Mouse (Mus musculus): ENCODE measurements around the gene Nsd2.
"Not testable (repeated sequence)": the region's sequence is repeated elsewhere in the genome, so short reads cannot be mapped to it uniquely, and the experiment has no call there.

Nsd2 gene

GRCm38 (mm10) chr5:33932413-33932812, 111.9 kb downstream of the Nsd2 start:
- DNase-seq (ENCODE audit: low read depth, low spot score) = no peak

- DNase-seq (ENCODE audit: low read depth, low spot score) = no peak
Measured at GRCm38 (mm10) chr5:33934081-33934480, 113.6 kb downstream of the Nsd2 start.

DNA sequence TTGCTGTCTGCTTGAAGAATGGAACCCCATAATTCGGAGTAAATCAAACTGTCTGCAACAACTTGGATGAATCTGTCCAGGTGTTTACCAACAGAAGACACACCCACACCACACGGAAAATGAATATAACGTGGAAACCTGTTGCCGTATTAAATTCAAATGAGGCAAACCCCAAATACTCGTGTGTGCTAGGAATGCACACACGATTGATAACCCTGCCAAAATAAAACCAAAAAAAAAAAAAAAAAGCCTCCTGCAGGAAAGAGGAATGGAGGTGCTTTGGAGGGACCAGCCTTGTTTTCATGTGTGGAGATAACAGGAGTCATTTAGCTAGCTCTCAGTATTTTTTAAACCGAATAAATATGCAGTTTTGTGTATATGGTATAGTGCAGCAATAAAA, 114.4 kb downstream of the Nsd2 start:
- no peak for DNase-seq (ENCODE audit: low read depth, low spot score)

DNA sequence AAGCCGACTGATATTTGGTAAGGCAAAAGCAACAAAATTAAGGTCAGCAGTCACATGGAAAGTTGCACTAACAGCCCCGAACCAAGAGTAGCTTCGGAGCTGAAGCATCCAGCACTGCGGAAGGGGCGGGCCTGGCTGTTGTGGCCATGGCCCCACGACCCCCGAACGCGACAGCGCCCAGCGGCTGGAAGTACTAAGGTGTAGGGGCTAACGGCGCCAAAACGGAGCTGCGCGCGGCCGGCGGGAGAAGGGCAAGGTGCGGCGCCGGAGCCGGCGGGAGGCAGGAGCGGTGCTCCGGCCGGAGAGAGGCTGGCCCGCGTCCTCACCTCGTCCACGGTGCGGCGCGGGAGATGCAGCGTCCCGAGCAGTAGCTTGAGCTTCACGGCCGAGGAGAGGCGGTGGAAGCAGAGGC, 115.2 kb downstream of the Nsd2 start:
- DNase-seq (ENCODE audit: low read depth, low spot score) = no peak

GRCm38 (mm10) chr5:33936120-33936707, 115.7 kb downstream of the Nsd2 start, which contains the start of gene Nelfa:
Nelfa (minus strand) TSS chr5:33936413.
- DNase-seq (ENCODE audit: low read depth, low spot score) = peak; percentile 96

- no peak for DNase-seq (ENCODE audit: low read depth, low spot score)
Measured at GRCm38 (mm10) chr5:33937230-33937629, 116.7 kb downstream of the Nsd2 start.

DNA sequence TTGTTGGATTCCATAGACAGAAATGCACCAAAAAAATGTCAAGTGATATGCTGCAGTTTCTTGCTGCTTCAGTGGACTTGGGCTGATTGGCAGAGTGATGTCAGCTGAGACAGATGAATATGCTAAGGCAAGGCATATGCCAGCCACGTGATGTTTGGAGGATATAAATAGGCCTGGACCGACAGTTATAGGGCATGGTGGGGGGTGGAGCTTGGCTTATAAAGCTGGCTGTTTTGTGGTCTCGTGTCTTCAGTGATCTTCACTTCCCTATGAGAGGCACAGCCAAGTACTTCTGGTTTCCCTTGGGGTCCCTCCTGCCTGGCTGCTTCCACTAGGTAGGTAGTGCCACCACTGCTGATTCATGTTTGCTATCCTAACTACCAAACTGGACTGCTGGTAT, 117.9 kb downstream of the Nsd2 start:
- DNase-seq (ENCODE audit: low read depth, low spot score) = no peak

- not testable (repeated sequence) for DNase-seq (ENCODE audit: low read depth, low spot score)
Measured at GRCm38 (mm10) chr5:33947035-33947434, 126.5 kb downstream of the Nsd2 start.
